Mouse (Mus musculus) left cerebral cortex, adult 2 months (tissue): ENCODE data around the gene Elfn2. TPM values are rescaled to one million over a fixed set of nuclear protein-coding genes. Genes with fewer than 3 reads are reported as not detected.
A peak's percentile ranks its signal among the peaks of the same experiment; 100 is the strongest.

Source experiments
- DNase-seq, 2 experiments: peaks; one replicate each; pipeline ENCODE4 v3.0.0; 2021 to 2022; ENCODE audit warnings: low spot score in 2 of 2, mixed read lengths in 1 of 2; ENCODE audit errors: extremely low spot score in 1 of 2
- H3K27ac ChIP-seq: fragments of 200-600 bp; 2 replicates; pipeline ENCODE4 v1.8.1; 2022
- H3K4me3 ChIP-seq: fragments of 200-600 bp; 2 replicates; pipeline ENCODE4 v1.8.1; 2022
- CTCF ChIP-seq: fragments of 200-600 bp; IDR thresholded peaks from 2 replicates; pipeline ENCODE4 v1.8.1; 2022; ENCODE audit warnings: antibody characterized with exemption, mild to moderate bottlenecking, moderate library complexity
- intact Hi-C: fragments of 180-260 bp; cut with DNase I; formaldehyde crosslinking; loops from one replicate; pipeline ENCODE4 v1.15.1; 2025
- total RNA-seq, 2 experiments: library from RNA; stranded (reverse); gene quantifications; 2 replicates each; pipeline ENCODE4 v1.2.3; 2021

The Elfn2 gene
- total RNA-seq, 2 experiments from 2014 or later: 144 to 177 TPM

- DNase-seq: no peak
- H3K27ac ChIP-seq: peak overlapping the region; percentile 32; the same call in 1 of the 2 replicates
- no peak for TF ChIP-seq CTCF
- intact Hi-C loops: loop anchor here (10.0 kb wide), 1 partner anchor 285 kb away; no protein-coding TSS in a partner anchor
- peak overlapping the region; percentile 79; the same call in 1 of the 2 replicates for H3K4me3 ChIP-seq
Measured at GRCm38 (mm10) chr15:78719416-78719815, 845 bp upstream of the Elfn2 start.

- Histone ChIP-seq H3K4me3 (peak overlapping the region; percentile 79), H3K27ac (peak overlapping the region; percentile 95)
- DNase-seq: peak in 1 of 2 experiments; percentile 54
- intact Hi-C loops: loop anchor here (10.0 kb wide), 1 partner anchor 282 kb away; no protein-coding TSS in a partner anchor
- TF ChIP-seq CTCF: no peak
Measured at GRCm38 (mm10) chr15:78716936-78717335, 1.6 kb downstream of the Elfn2 start.

GRCm38 (mm10) chr15:78715856-78716255 is 2.7 kb downstream of the Elfn2 start:
- H3K4me3 ChIP-seq: peak overlapping the region; percentile 79
- 0 out of 2 replicates have a peak overlapping the region, but pooled peaks have one; percentile 50 for H3K27ac ChIP-seq
- intact Hi-C loops: loop anchor here (10.0 kb wide), 1 partner anchor 281 kb away; no protein-coding TSS in a partner anchor
- DNase-seq: no peak
- peak; percentile 2; the same call in 1 of the 2 replicates for TF ChIP-seq CTCF

- no peak for TF ChIP-seq CTCF
- intact Hi-C loops: loop anchor here (2.0 to 10.0 kb wide), 3 partner anchors 39 to 279 kb away; partner anchors contain the start of gene Sstr3
- no peak for DNase-seq
- peak overlapping the region; percentile 50 for H3K4me3 ChIP-seq
- H3K27ac ChIP-seq: peak overlapping the region; percentile 89
Measured at GRCm38 (mm10) chr15:78713751-78714150, 4.8 kb downstream of the Elfn2 start.

GRCm38 (mm10) chr15:78712335-78713258 is 6.0 kb downstream of the Elfn2 start:
- H3K4me3 ChIP-seq: peak overlapping the region; percentile 50
- peak; percentile 67 to 69 for DNase-seq
- peak overlapping the region; percentile 89 for H3K27ac ChIP-seq
- intact Hi-C loops: loop anchor here (2.0 to 10.0 kb wide), 3 partner anchors 38 to 278 kb away; partner anchors contain the start of gene Sstr3
- TF ChIP-seq CTCF: no peak; the same call in 1 of the 2 replicates

GRCm38 (mm10) chr15:78711935-78712334 is 6.6 kb downstream of the Elfn2 start:
- DNase-seq: peak; percentile 69 to 83
- TF ChIP-seq CTCF: no peak
- Histone ChIP-seq H3K4me3 (peak overlapping the region; percentile 50), H3K27ac (peak overlapping the region; percentile 89)
- intact Hi-C loops: loop anchor here (2.0 to 10.0 kb wide), 3 partner anchors 37 to 277 kb away; partner anchors contain the start of gene Sstr3

GRCm38 (mm10) chr15:78710634-78711033 is 7.9 kb downstream of the Elfn2 start:
- DNase-seq: peak; percentile 58 to 76
- peak overlapping the region; percentile 89 for H3K27ac ChIP-seq
- H3K4me3 ChIP-seq: peak overlapping the region; percentile 50
- intact Hi-C loops: loop anchor here (5.0 to 10.0 kb wide), 2 partner anchors 168 to 276 kb away; partner anchors contain the start of gene Sstr3
- no peak for TF ChIP-seq CTCF

- DNase-seq: peak; percentile 72 to 77
- H3K4me3 ChIP-seq: peak overlapping the region; percentile 50
- intact Hi-C loops: loop anchor here (5.0 to 10.0 kb wide), 2 partner anchors 167 to 275 kb away; partner anchors contain the start of gene Sstr3
- H3K27ac ChIP-seq: peak overlapping the region; percentile 89
- no peak for TF ChIP-seq CTCF
Measured at GRCm38 (mm10) chr15:78709767-78710166, 8.8 kb downstream of the Elfn2 start.

GRCm38 (mm10) chr15:78706630-78707029 is 11.9 kb downstream of the Elfn2 start:
- no peak overlapping the region for H3K27ac ChIP-seq
- intact Hi-C loops: no loop called here
- no peak for DNase-seq
- H3K4me3 ChIP-seq: no peak overlapping the region
- TF ChIP-seq CTCF: no peak

GRCm38 (mm10) chr15:78704824-78705223 is 13.7 kb downstream of the Elfn2 start:
- no peak for TF ChIP-seq CTCF
- Histone ChIP-seq H3K27ac (no peak overlapping the region), H3K4me3 (no peak overlapping the region)
- intact Hi-C loops: no loop called here
- no peak for DNase-seq

GRCm38 (mm10) chr15:78704007-78704406 is 14.6 kb downstream of the Elfn2 start:
- TF ChIP-seq CTCF: no peak
- Histone ChIP-seq H3K4me3 (no peak overlapping the region), H3K27ac (no peak overlapping the region)
- no peak for DNase-seq
- intact Hi-C loops: no loop called here

- intact Hi-C loops: no loop called here
- Histone ChIP-seq H3K27ac (no peak overlapping the region), H3K4me3 (no peak overlapping the region)
- TF ChIP-seq CTCF: no peak
- DNase-seq: no peak
Measured at GRCm38 (mm10) chr15:78700420-78700819, 18.2 kb downstream of the Elfn2 start.
